Mouse (Mus musculus) layer of hippocampus, adult 9-10 months (tissue): Measurements from ENCODE around the gene A730049H05Rik.

Experiments used
- DNase-seq: peaks from one replicate; pipeline ENCODE4 v3.0.0; 2022; ENCODE audit warnings: low spot score

Gene A730049H05Rik

DNA sequence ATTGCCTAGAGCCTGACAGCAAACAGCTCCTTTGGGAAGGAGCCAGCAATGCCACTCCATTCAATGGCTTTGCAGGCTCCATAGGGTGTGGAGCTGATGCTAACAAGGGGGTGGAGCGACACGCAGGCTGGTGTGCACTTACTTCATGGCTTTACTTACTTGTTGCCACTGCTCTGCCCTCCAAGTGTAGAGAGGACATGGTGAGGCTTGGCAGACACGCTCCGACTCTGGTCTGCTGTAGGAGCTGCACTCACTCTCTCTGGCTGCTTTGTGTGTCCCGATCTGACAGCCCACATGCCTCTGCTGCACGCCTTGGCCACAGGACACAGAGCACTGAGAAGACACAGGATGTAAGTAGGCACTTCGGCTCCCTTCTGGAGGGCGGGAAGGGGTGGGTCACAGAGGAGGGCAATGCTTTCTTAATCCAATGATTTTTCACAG is at the start of gene A730049H05Rik:
TSS of gene A730049H05Rik (plus strand) at position 168 of the 441 bp plus-strand sequence.
- no peak for DNase-seq

DNA sequence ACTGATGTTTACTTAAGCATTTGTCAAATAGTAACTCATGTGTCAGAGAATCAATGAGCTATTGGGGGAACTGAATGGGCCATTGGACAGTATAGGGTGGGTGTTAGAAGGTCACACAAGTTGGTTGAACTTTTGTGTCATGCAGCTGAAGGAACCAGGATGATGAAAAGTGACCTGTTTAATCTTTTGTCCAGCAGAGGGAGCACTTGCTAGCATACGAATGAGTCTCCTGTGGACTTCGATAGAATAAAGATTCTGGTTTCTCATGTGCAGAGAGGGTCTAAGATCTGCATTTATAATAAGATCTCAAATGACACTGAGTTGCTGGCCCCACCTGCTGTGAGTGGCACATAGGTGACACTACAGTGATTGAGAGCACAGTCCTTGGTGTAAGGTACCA is 39.9 kb upstream of the A730049H05Rik start:
- DNase-seq, result peak; percentile 31

- DNase-seq, result no peak
Measured at GRCm38 (mm10) chr6:92779140-92779934, 36.9 kb upstream of the A730049H05Rik start.

DNA sequence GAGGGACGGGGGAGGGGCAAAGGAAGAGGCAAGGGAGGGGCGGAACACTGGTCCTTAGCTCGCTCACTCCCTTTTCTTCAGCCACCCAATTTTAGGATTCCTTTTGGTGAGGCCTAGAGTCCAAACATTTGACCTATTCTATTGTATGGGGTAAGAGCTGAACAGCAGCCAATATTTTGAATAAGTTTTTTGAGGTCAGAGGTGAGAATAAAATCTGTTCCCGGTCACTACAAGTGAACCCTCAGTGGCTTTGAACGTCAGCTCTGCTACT is 36.4 kb upstream of the A730049H05Rik start:
- DNase-seq, result no peak

GRCm38 (mm10) chr6:92781446-92781845 is 34.8 kb upstream of the A730049H05Rik start:
- no peak for DNase-seq

DNA sequence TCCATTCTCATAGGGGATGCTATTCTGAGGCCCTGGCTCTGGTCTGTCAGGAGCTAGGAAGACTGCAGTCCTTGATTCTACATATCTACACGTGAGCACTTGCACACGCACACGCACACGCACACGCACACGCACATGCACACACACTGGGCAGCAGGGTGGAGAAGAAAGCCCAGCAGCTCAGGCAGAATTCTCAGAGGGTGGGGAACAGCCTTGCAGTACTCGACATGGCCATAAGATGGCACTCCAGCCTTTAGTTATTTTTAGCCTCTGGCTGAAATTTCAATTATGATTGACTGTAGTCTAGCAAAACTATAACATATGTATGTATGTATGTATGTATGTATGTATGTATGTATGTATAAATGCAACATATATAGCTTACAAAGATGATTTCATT is 31.5 kb upstream of the A730049H05Rik start:
- DNase-seq, result peak; percentile 30

DNA sequence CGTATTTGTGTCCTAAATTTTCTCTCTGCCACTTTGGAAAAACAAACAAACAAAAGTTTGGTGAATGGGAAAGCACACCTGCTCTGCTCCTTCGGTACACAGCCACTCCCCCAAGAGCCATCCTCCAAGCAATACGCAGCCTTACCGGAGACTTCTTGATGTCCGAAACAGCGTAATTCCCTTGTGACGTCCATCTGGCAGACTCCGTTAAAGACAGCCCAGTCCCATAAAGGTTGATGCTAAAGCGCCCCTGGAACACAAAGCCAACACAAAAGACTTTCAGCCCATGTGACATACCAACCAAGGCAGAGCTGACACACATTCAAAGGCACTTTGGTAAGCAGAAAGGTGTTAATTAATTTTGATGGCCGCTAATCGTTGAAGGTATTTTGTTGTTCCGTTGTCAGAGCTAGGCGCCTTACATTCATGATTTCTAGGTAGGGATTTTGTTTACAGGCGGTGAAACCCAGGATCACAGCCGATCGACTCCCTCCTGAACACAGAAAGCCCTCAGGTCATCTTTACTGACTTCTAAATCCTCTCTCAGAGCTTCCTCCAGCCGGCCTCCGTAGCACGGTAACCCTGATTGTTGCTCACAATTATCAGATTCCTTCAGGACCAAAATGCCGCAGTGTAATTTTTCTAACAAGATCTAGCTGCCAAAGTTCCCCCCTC is 29.4 kb upstream of the A730049H05Rik start:
- DNase-seq, result no peak

- peak; percentile 83 for DNase-seq
Measured at GRCm38 (mm10) chr6:92787376-92787712, 28.9 kb upstream of the A730049H05Rik start.

GRCm38 (mm10) chr6:92793804-92794203 is 22.5 kb upstream of the A730049H05Rik start:
- DNase-seq, result no peak

DNA sequence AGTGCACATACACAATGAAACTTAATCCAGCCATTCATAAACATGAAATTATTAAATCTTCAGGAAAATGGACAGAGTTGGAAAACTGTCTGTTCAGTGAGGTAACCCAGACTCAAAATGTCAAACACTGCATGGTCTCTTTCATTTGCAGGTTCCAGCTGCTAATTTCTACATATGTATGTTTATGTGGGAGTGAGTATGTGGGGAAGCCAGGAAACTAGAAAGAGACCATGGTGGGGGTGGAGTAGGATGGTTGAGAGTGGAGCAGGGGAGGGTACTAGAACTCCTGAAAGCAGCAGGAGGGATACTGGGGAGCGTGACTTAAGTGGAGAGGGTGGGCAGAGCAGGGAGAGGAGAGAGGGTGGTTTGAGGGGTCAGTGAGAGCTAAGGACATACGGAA is 14.8 kb upstream of the A730049H05Rik start:
- DNase-seq, result no peak

DNA sequence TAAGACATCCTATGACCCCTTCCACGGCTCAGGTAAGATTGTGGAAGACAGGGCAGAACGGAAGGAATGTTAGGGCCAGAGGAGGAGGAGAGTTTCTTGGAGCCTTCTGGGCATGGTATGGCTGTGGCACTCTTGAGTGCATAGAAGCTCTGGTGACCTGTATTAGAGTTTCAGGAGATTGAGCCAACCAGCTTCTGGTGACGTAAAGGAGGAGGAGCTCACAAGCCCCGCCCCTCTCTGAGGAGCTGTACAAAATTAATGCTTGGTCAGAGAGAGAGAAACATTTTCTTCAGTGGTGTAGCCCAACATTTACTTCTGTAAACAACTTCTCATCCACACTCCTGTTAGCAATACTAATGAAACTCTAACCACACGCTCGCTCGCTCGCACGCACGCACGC is 13.9 kb upstream of the A730049H05Rik start:
- DNase-seq, result no peak

DNA sequence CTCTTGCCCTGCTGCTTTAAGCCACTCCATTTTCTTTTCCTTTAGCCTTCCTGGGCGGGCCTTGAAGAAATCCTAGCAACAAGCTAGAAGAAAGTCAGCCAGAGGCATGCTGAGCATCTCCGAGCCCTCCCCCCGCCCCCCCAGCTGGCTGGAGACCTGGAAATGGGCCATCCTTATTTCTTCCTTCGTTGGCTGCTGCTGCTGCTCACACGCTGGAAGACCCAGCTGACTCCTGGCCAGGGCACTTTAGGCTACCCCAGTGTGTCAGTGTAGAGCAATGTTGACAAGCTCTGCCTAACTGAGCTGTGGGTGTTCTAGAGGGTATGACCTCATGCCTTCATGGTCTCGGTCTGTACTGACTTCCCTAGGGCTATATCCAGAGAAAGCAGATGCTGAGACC is 13.1 kb upstream of the A730049H05Rik start:
- no peak for DNase-seq

- DNase-seq, result no peak
Measured at GRCm38 (mm10) chr6:92804254-92804971, 11.9 kb upstream of the A730049H05Rik start.

- no peak for DNase-seq
Measured at GRCm38 (mm10) chr6:92809818-92810217, 6.5 kb upstream of the A730049H05Rik start.

GRCm38 (mm10) chr6:92810628-92811027 is 5.7 kb upstream of the A730049H05Rik start:
- DNase-seq, result no peak

- DNase-seq, result no peak
Measured at GRCm38 (mm10) chr6:92811566-92811965, 4.7 kb upstream of the A730049H05Rik start.

GRCm38 (mm10) chr6:92812702-92813370 is 3.4 kb upstream of the A730049H05Rik start:
- DNase-seq, result peak; percentile 26

DNA sequence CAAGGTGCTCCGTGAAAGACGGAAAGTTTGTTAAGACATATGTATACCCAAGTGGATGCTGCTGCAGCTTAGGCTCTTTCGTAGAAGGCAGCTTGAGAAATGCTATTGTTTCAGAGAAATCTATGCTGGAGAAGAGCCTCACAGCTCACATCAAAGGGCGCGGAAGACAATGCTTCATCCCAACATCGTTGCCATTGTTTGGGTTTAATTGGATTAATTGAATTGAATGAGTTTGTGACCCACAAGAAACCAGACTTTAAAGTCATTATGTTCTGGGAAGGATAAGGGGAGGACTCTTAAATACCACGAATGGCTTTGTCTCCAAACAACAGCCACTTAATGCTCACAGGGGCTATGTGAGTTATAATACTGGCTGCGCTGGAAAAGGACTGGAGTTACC is 1.4 kb downstream of the A730049H05Rik start:
- DNase-seq, result no peak

DNA sequence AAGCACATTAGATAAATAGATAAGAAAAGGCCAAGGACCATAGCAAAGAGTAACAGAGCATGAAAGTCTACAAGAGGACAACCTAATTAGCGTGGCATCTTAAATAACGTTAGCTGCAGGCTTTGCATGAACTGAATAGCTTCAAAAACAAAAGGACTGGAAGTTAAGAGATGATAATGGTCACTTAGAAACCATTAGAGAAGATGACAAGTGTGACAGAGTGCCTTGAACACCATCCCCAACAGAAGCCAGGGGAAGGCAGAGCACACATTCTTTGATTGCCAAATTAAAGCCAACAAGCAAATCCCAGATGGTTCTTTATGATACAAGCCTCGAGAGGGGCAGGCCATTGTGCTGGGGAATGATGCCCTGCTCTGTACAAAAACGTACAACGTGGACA is 5.3 kb downstream of the A730049H05Rik start:
- DNase-seq, result no peak

DNA sequence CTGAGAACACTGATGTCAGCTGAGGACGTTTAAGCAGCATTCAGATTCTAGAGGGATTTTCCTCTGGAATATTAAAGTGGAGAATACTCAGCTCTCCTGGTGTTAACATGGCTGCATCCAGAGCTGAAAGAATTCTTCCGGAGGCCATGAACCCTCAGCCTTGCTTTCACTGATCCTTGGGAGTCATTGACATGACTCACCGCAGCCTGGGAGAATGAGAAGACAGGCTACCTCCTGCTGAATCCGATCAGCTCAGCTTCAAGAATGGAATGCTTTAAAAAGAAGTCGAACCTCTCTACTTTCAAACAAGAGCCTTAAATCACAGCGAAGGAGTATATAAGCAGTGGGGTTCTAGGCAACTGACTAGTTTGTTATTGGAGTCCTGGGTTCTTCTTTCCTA is 5.7 kb downstream of the A730049H05Rik start:
- no peak for DNase-seq

DNA sequence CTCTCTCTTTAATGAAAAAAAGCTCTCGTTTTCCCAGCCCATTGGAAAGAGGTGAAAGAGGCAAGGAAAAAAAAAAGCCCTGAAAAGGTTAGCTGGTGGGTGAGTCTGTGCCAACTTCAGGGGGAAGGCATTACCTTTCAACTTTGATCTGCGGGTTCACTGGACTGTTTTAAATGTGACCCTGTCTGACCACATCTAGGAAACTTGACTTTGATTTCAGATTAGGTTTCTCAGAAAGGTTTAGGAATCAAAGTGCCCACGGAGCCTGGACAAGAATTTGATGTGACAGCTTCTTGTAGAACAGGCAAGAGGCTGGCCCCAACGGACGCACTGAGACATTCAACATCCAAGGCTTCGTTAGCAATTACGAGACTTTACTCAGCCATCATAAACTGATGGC is 7.7 kb downstream of the A730049H05Rik start:
- no peak for DNase-seq

DNA sequence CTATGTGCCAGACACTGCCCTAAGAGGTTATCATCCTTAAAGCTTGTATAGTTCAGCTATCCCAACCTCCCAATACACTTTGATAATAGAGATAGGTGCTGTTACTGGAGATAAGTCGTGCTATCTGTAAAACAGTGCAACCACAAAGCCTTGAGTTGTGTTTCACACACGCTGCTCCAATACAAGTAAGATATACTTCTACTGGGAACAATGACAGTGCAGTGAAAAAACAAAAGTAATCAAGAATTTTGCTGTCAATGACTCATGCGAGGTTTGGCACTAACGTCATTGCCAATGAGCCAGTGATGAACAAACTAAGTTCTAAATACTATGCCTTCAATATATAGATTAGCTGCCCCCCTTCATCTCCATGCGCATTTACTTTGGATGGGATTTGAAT is 10.3 kb downstream of the A730049H05Rik start:
- DNase-seq, result no peak

GRCm38 (mm10) chr6:92827360-92827759 is 11.1 kb downstream of the A730049H05Rik start:
- DNase-seq, result no peak
